Mouse (Mus musculus) embryonic facial prominence, embryonic 11.5 days (tissue): ENCODE measurements at regions not wholly inside any gene's neighbourhood (a gene's known extent, or its start where the extent isn't known, plus 50 kb on each side); places are given as distances from the start of the nearest gene placed in this dataset.
A peak's percentile ranks its signal among the peaks of the same experiment; 100 is the strongest.

Experiments used
- ATAC-seq: fragments of 200-750 bp; cut with Nextera tagmentation; replicated peaks from 2 replicates; pipeline ENCODE4 v1.8.0; 2017; ENCODE audit warnings: low read depth; ENCODE audit not compliant: insufficient number of reproducible peaks, low FRiP score, low TSS enrichment
- DNase-seq: peaks from one replicate; pipeline ENCODE4 v3.0.0-alpha.2; 2015; ENCODE audit warnings: low spot score
- H3K27ac ChIP-seq: fragments of 300-500 bp; sonication (generic); replicated peaks from 2 replicates; pipeline ENCODE4 v1.5.1; 2014; ENCODE audit warnings: mild to moderate bottlenecking, low read depth, low read length, control low read depth
- H3K27me3 ChIP-seq: fragments of 300-500 bp; sonication (generic); 2 replicates; pipeline ENCODE4 v1.6.1; 2014; ENCODE audit warnings: mild to moderate bottlenecking, low read length, moderate library complexity, mixed read lengths; ENCODE audit not compliant: control insufficient read depth, insufficient read depth
- H3K36me3 ChIP-seq: fragments of 300-500 bp; sonication (generic); replicated peaks from 2 replicates; pipeline ENCODE4 v1.6.1; 2014; ENCODE audit warnings: low read depth, mild to moderate bottlenecking, low read length, moderate library complexity, mixed read lengths; ENCODE audit not compliant: control insufficient read depth, insufficient read depth
- H3K4me1 ChIP-seq: fragments of 300-500 bp; sonication (generic); 2 replicates; pipeline ENCODE4 v1.6.1; 2014; ENCODE audit warnings: low read length, mixed read lengths; ENCODE audit not compliant: control insufficient read depth, insufficient read depth
- H3K4me2 ChIP-seq: fragments of 300-500 bp; sonication (generic); 2 replicates; pipeline ENCODE4 v1.6.1; 2014; ENCODE audit warnings: low read depth, mild to moderate bottlenecking, control low read depth, low read length, moderate library complexity
- H3K4me3 ChIP-seq: fragments of 300-500 bp; sonication (generic); 2 replicates; pipeline ENCODE4 v1.5.1; 2014; ENCODE audit warnings: low read depth, low read length, control low read depth
- H3K9ac ChIP-seq: fragments of 300-500 bp; sonication (generic); replicated peaks from 2 replicates; pipeline ENCODE4 v1.6.1; 2014; ENCODE audit warnings: mild to moderate bottlenecking, control low read depth, low read length
- H3K9me3 ChIP-seq: fragments of 300-500 bp; sonication (generic); replicated peaks from 2 replicates; pipeline ENCODE4 v1.6.1; 2016; ENCODE audit warnings: mild to moderate bottlenecking, low read length, inconsistent platforms, mixed read lengths; ENCODE audit not compliant: control insufficient read depth
- WGBS: fragments of 180-500 bp; shearing (Covaris S2); extraction: QIAGEN DNeasy Blood & Tissue Kit; methylation state at CpG from one replicate; pipeline ENCODE4 v1.1.7; 2014; 5-methylcytosine and 5-hydroxymethylcytosine counted together

GRCm38 (mm10) chr10:100197673-100198072, 137.8 kb upstream of the Gm4301 start:
- Histone ChIP-seq H3K36me3 (no peaks in the 10 kb centered on the region), H3K4me3 (no peak overlapping the region), H3K27me3 (no peaks in the 10 kb centered on the region), H3K9ac (no peak overlapping the region), H3K27ac (no peak overlapping the region), H3K4me1 (no peaks in the 10 kb centered on the region), H3K4me2 (no peak overlapping the region), H3K9me3 (no peaks in the 10 kb centered on the region)
- DNase-seq (no peak), ATAC-seq (no peak)

DNA sequence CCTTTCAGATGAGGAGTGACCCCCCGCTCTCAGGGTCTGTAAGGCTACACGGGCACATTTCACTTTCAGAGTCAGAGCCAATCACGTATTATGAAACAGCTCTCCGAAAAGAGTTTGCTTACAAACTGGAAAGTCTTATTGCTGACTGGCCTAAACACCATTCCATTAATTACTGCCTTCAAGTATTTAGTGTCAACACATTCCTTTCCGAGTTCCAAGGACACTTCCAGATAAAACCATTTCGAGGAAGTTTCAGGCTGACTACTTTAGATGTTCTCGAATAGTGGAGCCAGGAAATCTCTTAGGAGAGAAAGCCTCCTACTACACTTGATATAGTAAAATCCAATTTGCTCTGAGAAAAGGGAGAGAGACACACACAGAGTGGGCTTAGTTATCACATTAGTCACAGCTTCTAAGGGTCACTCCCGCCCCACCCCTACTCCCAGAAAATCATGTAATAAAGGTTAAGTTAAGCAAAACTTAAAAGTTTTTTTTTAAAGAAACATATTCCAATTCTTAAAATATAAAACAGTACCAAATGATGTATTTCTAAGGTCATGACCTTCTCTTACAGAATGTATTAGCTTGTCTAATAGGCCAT, 136.3 kb upstream of the Gm4301 start:
- DNase-seq (peak; percentile 15), ATAC-seq (no peak)
- Histone ChIP-seq H3K4me3 (no peak overlapping the region), H3K9me3 (no peaks in the 10 kb centered on the region), H3K27me3 (no peaks in the 10 kb centered on the region), H3K9ac (no peak overlapping the region), H3K4me2 (no peak overlapping the region), H3K36me3 (no peaks in the 10 kb centered on the region), H3K27ac (no peak overlapping the region), H3K4me1 (no peaks in the 10 kb centered on the region)
- WGBS: 69% methylated on average over 8 of the region's 8 CpGs

DNA sequence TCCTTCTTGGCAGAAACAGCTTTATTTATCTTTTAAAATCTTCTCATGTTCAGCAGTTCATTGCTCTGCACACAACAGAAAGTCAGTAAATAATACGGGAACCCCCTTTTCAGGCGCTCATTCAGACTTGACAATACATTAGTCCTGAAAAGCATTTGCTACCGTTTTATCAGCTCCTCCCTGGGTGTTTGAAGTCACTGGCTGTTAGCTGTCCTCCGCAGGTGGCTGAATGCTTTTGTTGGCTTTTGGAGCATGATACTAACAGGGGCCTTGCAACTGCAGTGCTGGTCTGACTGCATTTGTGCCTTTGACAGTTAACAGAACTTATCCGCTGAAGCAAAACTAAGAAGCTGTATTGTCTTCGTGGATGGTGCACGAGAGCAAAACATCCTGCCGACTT, 135.0 kb upstream of the Gm4301 start:
- H3K36me3 ChIP-seq: no peaks in the 10 kb centered on the region
- no peak overlapping the region for H3K27ac ChIP-seq
- no peaks in the 10 kb centered on the region for H3K4me1 ChIP-seq
- no peaks in the 10 kb centered on the region for H3K9me3 ChIP-seq
- no peaks in the 10 kb centered on the region for H3K27me3 ChIP-seq
- no peak for ATAC-seq
- WGBS: 18% methylated on average over 8 of the region's 8 CpGs
- H3K4me2 ChIP-seq: no peak overlapping the region
- H3K9ac ChIP-seq: no peak overlapping the region
- H3K4me3 ChIP-seq: no peak overlapping the region
- peak; percentile 4 for DNase-seq

DNA sequence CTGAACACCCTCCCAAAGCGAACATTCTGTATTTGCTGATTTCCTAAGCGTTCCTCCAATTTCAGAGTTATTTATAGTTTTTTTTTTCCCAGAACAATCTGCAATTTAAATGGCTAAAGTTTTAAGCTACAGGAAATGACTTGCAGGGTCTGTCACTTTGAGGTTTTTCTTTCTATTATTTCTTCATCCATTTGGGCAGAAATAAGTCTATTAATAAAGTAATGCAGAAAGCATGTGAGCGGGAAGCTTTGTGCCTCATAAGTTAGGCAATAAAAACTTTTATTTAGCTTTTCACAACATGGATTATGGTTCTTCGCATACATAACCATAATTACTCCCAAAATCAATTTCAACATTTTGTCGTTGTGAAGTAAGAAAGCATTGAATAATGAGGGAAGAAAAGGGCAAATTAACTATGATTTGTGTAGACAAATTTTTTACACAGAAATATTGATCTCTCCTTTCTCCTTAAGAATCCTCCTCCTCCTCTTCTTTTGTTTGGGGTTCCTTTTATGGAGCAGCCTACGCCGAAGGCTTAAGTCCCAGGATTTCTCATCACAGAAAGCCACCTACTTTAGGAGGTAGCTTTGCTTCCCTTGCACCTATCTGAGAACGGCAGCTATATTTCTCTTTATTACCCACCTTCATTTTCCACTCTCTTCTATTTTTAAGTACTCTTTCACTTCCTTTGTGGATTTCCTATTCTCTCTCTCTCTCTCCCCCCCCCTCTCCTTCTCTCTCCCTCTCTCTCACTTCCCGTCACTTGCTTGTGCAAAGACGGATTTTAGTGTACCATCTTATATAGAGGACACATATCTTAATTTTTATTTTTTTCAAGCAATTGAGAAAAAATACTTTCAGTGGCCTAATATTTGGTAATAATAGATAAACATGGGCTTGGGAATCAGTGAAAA, 128.6 kb upstream of the Gm4301 start:
- no peaks in the 10 kb centered on the region for H3K36me3 ChIP-seq
- no peak overlapping the region for H3K4me2 ChIP-seq
- no peak for ATAC-seq
- H3K9ac ChIP-seq: no peak overlapping the region
- no peaks in the 10 kb centered on the region for H3K27me3 ChIP-seq
- no peak for DNase-seq
- WGBS: 90% methylated on average over 10 of the region's 10 CpGs
- no peaks in the 10 kb centered on the region for H3K4me1 ChIP-seq
- no peak overlapping the region for H3K27ac ChIP-seq
- H3K9me3 ChIP-seq: no peaks in the 10 kb centered on the region
- H3K4me3 ChIP-seq: no peak overlapping the region

- Histone ChIP-seq H3K27ac (no peak overlapping the region), H3K4me2 (no peak overlapping the region), H3K4me3 (no peak overlapping the region), H3K9me3 (no peaks in the 10 kb centered on the region), H3K4me1 (no peaks in the 10 kb centered on the region), H3K9ac (no peak overlapping the region), H3K27me3 (no peaks in the 10 kb centered on the region), H3K36me3 (no peaks in the 10 kb centered on the region)
- ATAC-seq: no peak
- 75% methylated on average over 7 of the region's 7 CpGs for WGBS
- DNase-seq: no peak
Observed at GRCm38 (mm10) chr10:100210684-100211083, 124.8 kb upstream of the Gm4301 start.

DNA sequence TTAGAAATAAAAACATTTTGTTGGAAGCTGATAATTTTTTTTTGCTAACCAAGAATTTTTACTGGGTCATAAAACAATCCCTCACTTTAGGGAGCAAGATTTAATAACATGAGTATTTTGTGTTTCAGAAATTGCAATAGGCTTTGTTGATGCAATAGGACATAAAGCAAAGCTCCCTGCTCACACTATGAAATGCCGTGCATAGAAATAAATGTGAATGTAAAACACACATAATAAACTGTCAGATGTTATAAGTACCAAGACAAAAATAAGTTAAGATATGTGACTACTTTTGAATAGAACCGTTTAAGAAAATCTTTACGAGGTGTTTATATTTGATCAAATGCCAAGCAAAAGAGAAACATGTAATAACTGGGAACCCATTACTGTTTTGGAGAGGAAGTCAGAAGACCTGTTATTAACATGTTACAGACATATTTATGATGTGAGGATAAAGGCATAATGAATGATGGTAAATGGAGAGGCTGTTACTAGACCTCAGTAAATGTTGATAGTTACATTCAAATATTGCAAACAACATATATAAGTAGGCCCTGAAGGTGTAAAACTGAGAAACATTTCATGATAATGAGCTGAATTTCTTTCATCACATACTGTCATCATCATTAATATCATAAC, 110.9 kb upstream of the Gm4301 start:
- Histone ChIP-seq H3K36me3 (no peaks in the 10 kb centered on the region), H3K27me3 (no peaks in the 10 kb centered on the region), H3K4me1 (no peaks in the 10 kb centered on the region), H3K4me2 (no peak overlapping the region), H3K27ac (no peak overlapping the region), H3K4me3 (no peak overlapping the region), H3K9ac (no peak overlapping the region), H3K9me3 (no peaks in the 10 kb centered on the region)
- DNase-seq (no peak), ATAC-seq (no peak)
- WGBS: 94% methylated on average over 3 of the region's 3 CpGs

DNA sequence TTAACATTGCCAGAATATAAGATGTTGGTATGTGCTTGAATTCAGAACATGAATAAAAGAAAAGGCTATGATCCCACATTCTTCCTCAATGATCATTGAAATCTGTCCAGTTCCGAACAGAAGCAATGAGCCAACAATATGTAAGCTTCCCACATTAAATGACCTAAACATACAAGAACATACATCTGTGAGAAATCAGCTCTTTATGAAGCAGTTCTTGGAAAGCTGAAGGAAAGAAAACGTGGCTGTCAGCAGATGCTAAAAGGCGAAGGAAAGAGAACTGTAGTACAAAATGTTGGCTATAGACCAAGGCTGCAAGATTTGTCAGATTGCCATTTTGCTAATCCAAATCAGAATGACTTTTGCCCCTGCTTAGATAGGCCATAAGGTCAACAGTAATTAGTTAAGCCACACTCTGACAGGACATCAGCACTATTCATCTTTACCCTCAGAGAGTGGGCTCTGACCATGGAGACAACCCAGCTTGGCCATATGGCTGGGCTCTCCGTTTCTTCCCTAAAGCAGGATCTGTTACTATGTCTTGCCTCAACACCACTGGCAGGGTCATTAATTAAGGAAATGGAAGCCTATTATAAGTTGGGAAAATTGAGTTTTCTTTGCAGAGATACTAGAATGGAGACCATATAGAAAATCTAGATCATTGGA, 76.1 kb upstream of the Gm4301 start:
- H3K4me3 ChIP-seq: no peak overlapping the region
- no peak overlapping the region for H3K9ac ChIP-seq
- H3K9me3 ChIP-seq: no peaks in the 10 kb centered on the region
- WGBS: 67% methylated on average over 4 of the region's 4 CpGs
- no peaks in the 10 kb centered on the region for H3K4me1 ChIP-seq
- no peaks in the 10 kb centered on the region for H3K27me3 ChIP-seq
- H3K27ac ChIP-seq: no peak overlapping the region
- H3K4me2 ChIP-seq: no peak overlapping the region
- no peaks in the 10 kb centered on the region for H3K36me3 ChIP-seq
- no peak for DNase-seq
- no peak for ATAC-seq
